Mouse (Mus musculus) liver, postnatal 0 days (tissue): ENCODE data around the gene Rbm20. TPM values are rescaled to one million over a fixed set of nuclear protein-coding genes. Genes with fewer than 3 reads are reported as not detected.

ENCODE experiments used
- ATAC-seq: fragments of 200-750 bp; cut with Nextera tagmentation; 2 replicates; pipeline ENCODE4 v1.8.0; 2017; ENCODE audit warnings: mild to moderate bottlenecking, moderate library complexity
- DNase-seq: peaks from one replicate; pipeline ENCODE4 v3.0.0-alpha.2; 2016
- H3K27ac ChIP-seq: fragments of 300-500 bp; sonication (generic); 2 replicates; pipeline ENCODE4 v1.5.1; 2014; ENCODE audit warnings: antibody characterized with exemption, moderate library complexity, mild to moderate bottlenecking, low read depth
- H3K27me3 ChIP-seq: fragments of 300-500 bp; sonication (generic); 2 replicates; pipeline ENCODE4 v1.6.1; 2014; ENCODE audit warnings: low read length, control low read depth, mixed read lengths; ENCODE audit not compliant: insufficient read depth
- H3K36me3 ChIP-seq: fragments of 300-500 bp; sonication (generic); replicated peaks from 2 replicates; pipeline ENCODE4 v1.6.1; 2014; ENCODE audit warnings: mild to moderate bottlenecking, control low read depth, low read length, moderate library complexity, mixed read lengths; ENCODE audit not compliant: insufficient read depth
- H3K4me1 ChIP-seq: fragments of 300-500 bp; sonication (generic); 2 replicates; pipeline ENCODE4 v1.6.1; 2014; ENCODE audit warnings: antibody characterized with exemption, mild to moderate bottlenecking, control low read depth; ENCODE audit not compliant: insufficient read depth
- H3K4me2 ChIP-seq: fragments of 300-500 bp; sonication (generic); 2 replicates; pipeline ENCODE4 v1.6.1; 2014; ENCODE audit warnings: low read depth, mild to moderate bottlenecking, low read length, moderate library complexity, mixed read lengths
- H3K4me3 ChIP-seq: fragments of 300-500 bp; sonication (generic); 2 replicates; pipeline ENCODE4 v1.5.1; 2014; ENCODE audit warnings: low read depth, low read length
- H3K9ac ChIP-seq: fragments of 300-500 bp; sonication (generic); replicated peaks from 2 replicates; pipeline ENCODE4 v1.6.1; 2014; ENCODE audit warnings: mild to moderate bottlenecking, moderate library complexity
- H3K9me3 ChIP-seq: fragments of 300-500 bp; sonication (generic); 2 replicates; pipeline ENCODE4 v1.6.1; 2016; ENCODE audit warnings: mild to moderate bottlenecking, control low read depth, low read length, mixed read lengths
- CTCF ChIP-seq: sonication (generic); IDR thresholded peaks from 2 replicates; pipeline ENCODE4 v1.5.1; 2016; ENCODE audit warnings: antibody characterized with exemption, low read depth
- EP300 ChIP-seq: IDR thresholded peaks from 2 replicates; pipeline ENCODE4 v1.6.1; 2016; ENCODE audit warnings: antibody characterized with exemption, low read depth, mild to moderate bottlenecking
- WGBS: fragments of 180-500 bp; shearing (Covaris S2); extraction: QIAGEN DNeasy Blood & Tissue Kit; methylation state at CpG from one replicate; pipeline ENCODE4 v1.1.7; 2014; ENCODE audit not compliant: insufficient replicate concordance; 5-methylcytosine and 5-hydroxymethylcytosine counted together
- polyA plus RNA-seq: library from polyadenylated mRNA; unstranded; fragments of >200 nt; fragmentation: Nextera tagmentation; extraction: Ambion mirVana; gene quantifications from 2 replicates; pipeline ENCODE4 v1.2.1, GENCODE M21; 2015

Rbm20 gene
- polyA plus RNA-seq, 1 experiment from 2014 or later: 0.16 TPM

- H3K9ac ChIP-seq: no peak overlapping the region
- WGBS: 50% methylated on average over 8 of the region's 8 CpGs
- H3K4me1 ChIP-seq: no peaks in the 10 kb centered on the region
- H3K27me3 ChIP-seq: no peaks in the 10 kb centered on the region
- TF ChIP-seq EP300 (no peak), CTCF (peak; percentile 73)
- H3K36me3 ChIP-seq: no peaks in the 10 kb centered on the region
- no peak overlapping the region for H3K4me2 ChIP-seq
- no peak overlapping the region for H3K4me3 ChIP-seq
- ATAC-seq (no peak), DNase-seq (no peak)
- H3K9me3 ChIP-seq: no peaks in the 10 kb centered on the region
- no peak overlapping the region for H3K27ac ChIP-seq
Observed at GRCm38 (mm10) chr19:53762749-53763438, 85.8 kb downstream of the Rbm20 start.

- H3K9me3 ChIP-seq: no peaks in the 10 kb centered on the region
- DNase-seq (no peak), ATAC-seq (no peak)
- H3K4me3 ChIP-seq: no peak overlapping the region
- H3K9ac ChIP-seq: no peak overlapping the region
- TF ChIP-seq CTCF (no peak), EP300 (no peak)
- no peaks in the 10 kb centered on the region for H3K4me1 ChIP-seq
- H3K27me3 ChIP-seq: no peaks in the 10 kb centered on the region
- WGBS: 77% methylated on average over 6 of the region's 7 CpGs
- H3K4me2 ChIP-seq: no peak overlapping the region
- no peak overlapping the region for H3K27ac ChIP-seq
- no peaks in the 10 kb centered on the region for H3K36me3 ChIP-seq
Observed at GRCm38 (mm10) chr19:53764688-53765478, 87.8 kb downstream of the Rbm20 start.

DNA sequence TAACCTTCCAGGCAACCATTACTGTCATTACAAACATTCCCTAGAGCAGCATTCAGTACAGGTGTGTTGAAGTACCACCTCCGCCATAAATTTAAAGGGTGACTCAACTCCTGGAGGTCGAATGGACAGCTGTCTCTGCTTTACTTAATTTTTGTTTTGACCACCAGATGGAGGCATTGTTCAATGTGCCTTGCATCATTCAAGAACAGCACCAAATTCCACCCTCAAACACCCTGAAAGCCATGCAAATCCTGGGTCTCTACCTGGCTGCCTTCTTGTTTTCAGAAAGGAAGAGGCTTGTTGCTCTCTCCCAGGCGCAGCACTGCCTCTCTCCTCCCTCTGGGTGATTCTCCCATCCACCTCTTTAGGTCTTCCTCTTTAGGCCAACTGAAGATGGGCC, 91.4 kb downstream of the Rbm20 start:
- no peaks in the 10 kb centered on the region for H3K27me3 ChIP-seq
- TF ChIP-seq EP300 (no peak), CTCF (peak; percentile 81)
- H3K4me1 ChIP-seq: no peaks in the 10 kb centered on the region
- ATAC-seq (peak; percentile 40; the same call in 1 of the 2 replicates), DNase-seq (no peak)
- no peak overlapping the region for H3K9ac ChIP-seq
- no peaks in the 10 kb centered on the region for H3K36me3 ChIP-seq
- 30% methylated on average over 3 of the region's 3 CpGs for WGBS
- H3K9me3 ChIP-seq: no peaks in the 10 kb centered on the region
- H3K27ac ChIP-seq: no peak overlapping the region
- H3K4me2 ChIP-seq: no peak overlapping the region
- no peak overlapping the region for H3K4me3 ChIP-seq

- Histone ChIP-seq H3K4me3 (no peak overlapping the region), H3K27ac (no peak overlapping the region; the same call in 1 of the 2 replicates), H3K9ac (0 out of 2 replicates have a peak overlapping the region, but pooled peaks have one; percentile 7), H3K4me2 (no peak overlapping the region; the same call in 1 of the 2 replicates), H3K4me1 (peaks cover 7% of the 10 kb centered on the region), H3K27me3 (no peaks in the 10 kb centered on the region), H3K9me3 (no peaks in the 10 kb centered on the region), H3K36me3 (no peaks in the 10 kb centered on the region)
- ATAC-seq: peak; percentile 43; the same call in 1 of the 2 replicates
- TF ChIP-seq CTCF: no peak
- peak; percentile 92 for TF ChIP-seq EP300
- DNase-seq: no peak
- 27% methylated on average over 11 of the region's 11 CpGs for WGBS
Observed at GRCm38 (mm10) chr19:53773937-53774640, 97.0 kb downstream of the Rbm20 start.

- H3K9ac ChIP-seq: peak overlapping the region; percentile 7; the same call in 1 of the 2 replicates
- DNase-seq (no peak), ATAC-seq (no peak)
- H3K4me1 ChIP-seq: peaks cover 12% of the 10 kb centered on the region
- no peak overlapping the region for H3K4me3 ChIP-seq
- H3K27ac ChIP-seq: no peak overlapping the region
- H3K9me3 ChIP-seq: no peaks in the 10 kb centered on the region
- TF ChIP-seq EP300: no peak
- no peak for TF ChIP-seq CTCF
- H3K27me3 ChIP-seq: no peaks in the 10 kb centered on the region
- H3K4me2 ChIP-seq: no peak overlapping the region
- H3K36me3 ChIP-seq: no peaks in the 10 kb centered on the region
- WGBS: 43% methylated on average over 7 of the region's 7 CpGs
Observed at GRCm38 (mm10) chr19:53774641-53775350, 97.7 kb downstream of the Rbm20 start.
